Mouse (Mus musculus): ENCODE results near the gene Sec16a.

Gene Sec16a

DNA sequence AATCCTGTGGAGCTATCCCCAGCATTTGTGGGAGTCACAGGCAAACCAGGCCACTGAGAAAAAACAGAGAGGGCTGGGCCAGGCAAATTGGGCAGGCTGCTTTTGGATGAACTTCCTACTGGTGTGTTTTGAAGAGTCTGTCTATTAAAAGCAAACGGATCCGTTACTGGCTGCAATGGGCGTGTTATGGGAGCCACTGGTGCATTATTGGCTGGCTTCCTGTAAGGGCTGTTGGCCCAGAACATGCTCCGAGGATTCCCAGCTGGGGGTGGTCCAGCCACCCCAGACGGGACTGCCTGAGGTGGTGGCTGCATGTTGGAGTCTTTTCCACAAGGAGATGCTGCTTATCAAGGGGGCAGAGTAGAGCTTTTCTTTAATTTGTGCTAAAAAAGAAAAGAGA is 3.3 kb downstream of the Sec16a start:
- no peak for DNase-seq (ENCODE audit: low read depth in 2 of 2, low spot score in 2 of 2)

DNA sequence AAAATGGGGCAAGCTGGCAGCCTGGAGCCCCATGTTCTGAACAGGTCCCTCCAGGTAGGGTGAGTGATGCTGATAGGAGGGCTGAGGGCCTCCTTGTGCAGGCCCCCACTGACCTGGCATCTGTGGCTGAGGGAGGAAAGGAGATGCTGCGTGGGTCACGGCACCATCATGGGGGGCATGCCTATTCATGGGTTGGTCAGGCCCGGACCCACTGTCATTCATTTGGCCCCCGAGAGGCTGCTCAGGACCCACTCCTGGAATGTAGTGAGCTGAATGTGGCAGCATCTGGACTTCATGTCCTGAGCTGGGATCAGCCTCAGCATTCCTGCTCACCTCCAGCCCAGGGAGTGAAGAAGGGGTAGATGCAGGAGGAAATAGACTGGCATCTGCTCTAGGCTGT is 3.8 kb downstream of the Sec16a start:
- DNase-seq (ENCODE audit: low read depth in 2 of 2, low spot score in 2 of 2) = no peak

DNA sequence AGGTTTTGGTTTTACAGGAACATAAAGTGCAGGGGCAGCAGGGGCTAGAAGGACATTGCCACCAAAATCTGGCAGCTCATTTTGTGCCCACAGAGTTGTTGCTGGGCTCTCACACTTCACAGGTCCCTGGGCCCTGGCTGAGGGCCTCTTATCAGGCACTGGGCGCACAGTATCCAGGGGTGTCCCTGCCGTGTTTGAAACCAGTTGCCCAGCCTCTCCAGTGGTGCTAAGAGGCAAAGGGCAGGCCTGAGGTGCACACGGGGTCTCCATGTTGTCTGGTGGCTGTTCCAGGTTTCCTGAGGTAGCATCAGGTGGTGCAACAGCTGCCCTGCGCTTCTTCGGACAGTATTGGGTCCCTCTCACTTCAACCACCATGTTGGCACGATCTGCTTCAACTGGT is 5.3 kb downstream of the Sec16a start:
- DNase-seq (ENCODE audit: low read depth in 2 of 2, low spot score in 2 of 2) = no peak

DNA sequence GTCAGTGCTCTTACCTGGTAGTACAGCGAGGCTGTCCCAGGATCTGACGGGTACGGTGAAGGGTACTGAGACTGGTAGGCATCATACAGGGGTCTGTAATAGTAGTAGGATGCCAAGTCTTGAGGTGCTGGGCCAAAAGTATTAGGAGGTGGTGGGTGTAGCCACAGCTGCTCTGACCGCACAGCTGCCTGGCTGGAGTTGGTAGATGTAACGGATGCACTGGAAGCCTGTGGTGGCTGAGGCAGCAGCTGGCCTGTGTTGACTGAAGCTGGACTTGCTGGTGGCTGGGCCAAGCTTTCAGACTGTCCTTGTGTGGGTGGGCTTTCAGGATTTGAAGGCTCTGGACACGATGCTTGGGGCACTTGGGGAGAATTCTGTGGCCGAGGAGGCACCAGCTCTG is 6.6 kb downstream of the Sec16a start:
- DNase-seq (ENCODE audit: low read depth in 2 of 2, low spot score in 2 of 2) = no peak

DNA sequence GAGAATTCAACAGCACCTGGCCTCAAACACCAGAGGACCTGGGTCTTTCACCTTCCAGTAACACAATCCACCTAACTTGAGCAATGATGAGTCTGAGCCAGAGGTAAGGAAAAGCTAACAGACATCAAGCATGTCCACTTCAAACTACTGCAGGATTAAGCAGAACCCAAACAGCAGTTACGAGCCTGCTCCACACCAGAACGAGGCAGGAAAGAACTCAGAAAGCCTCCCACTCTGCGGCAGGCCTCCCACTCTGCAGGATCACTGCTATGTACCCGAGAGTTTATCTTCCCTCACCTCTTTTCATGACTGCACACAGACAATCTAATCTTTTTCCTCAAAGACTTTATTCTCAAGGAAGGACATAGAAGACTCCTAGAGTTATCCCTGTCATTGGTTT is 7.8 kb downstream of the Sec16a start:
- DNase-seq (ENCODE audit: low read depth in 2 of 2, low spot score in 2 of 2) = no peak

DNA sequence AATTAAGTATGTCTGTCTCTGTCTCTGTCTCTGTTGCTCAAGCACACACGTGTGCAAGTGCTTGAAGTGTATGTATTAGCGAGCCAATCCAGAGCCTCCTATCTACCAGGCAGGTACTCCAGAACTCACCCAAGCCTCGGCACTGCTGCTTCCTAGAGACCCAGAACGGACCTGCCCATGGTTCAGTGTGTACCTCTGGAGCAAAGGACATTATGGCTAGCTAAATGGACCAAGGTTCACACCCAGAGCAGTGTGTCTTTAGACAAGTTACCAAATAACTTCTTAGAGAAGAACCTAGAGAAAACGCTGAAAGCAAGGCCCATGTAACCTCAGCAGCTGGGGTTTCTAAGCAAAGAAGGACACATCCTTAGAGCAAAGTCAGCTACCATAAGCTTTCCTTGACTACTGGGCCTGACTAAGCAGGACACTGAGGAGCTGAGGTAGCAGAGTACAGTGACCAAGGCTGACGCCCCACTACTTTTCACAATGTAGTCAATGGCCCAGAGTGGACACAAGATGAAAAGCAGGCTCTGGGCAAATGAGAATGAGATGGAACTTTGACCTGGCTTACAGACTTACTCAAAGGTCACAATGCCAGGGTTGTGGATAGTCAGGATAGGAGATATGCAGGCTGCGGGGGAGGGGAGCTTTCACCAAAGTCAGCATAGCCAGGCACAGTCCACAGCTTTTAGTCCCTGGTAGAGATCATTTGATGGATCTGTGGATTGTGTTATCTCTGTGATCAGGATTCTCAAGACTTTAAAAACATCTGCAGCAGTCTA is 10.0 kb downstream of the Sec16a start:
- no peak for DNase-seq (ENCODE audit: low read depth in 2 of 2, low spot score in 2 of 2)

DNA sequence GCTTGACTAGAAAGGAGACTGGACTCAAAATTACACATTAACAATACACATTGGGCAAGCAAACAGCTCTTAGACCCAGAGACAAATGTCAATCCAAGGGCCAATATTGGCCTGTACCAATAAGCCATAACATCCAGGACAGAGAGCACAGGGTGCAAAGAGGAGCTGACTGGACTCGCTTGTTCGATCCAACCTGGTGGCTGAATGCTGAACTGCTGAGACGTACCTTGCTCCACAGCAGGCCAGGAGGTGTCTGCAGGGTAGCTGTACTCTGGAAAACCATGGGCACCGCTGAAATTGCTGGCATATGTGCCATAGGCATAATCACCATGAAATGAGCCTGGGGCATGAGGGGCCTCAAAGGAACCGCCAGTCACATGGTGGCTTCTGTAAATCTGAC is 15.2 kb downstream of the Sec16a start:
- no peak for DNase-seq (ENCODE audit: low read depth in 2 of 2, low spot score in 2 of 2)

DNA sequence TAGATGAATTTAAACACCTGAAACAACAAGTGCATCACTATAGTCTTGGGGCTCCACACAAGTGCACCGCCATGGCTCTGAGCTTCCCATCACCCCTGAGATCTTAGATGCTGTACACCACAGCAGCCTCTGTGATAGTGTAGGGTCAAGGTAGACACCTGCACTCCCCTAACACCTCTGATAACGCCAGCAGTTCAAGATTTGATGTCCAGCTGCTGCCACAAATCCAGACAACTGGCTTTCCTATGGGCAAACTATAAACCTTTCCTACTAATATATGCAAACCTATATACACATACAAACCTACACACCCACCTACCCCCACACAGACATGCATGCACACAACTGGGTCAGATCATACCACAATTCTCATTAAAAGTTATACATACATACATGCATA is 20.5 kb downstream of the Sec16a start:
- DNase-seq (ENCODE audit: low read depth in 2 of 2, low spot score in 2 of 2) = no peak

DNA sequence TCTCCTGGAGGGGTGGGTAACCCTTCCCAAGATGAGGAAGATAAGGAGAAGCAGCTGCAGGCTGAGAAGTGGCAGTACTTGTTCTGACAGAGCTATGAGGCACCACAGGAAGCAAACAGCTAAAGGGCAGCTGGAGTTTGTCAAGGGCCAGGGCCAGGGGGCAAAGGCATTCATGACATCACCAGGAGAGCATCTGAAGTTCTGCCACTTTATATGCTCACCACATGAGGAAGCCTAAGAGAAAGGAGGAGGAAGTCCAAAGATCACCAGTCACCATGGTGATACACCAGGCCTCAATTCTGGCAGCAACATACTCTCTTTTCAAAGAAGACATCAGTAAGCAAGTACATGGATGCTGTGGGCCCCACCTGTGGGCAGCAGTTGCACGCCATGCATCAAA is 21.9 kb downstream of the Sec16a start:
- no peak for DNase-seq (ENCODE audit: low read depth in 2 of 2, low spot score in 2 of 2)

DNA sequence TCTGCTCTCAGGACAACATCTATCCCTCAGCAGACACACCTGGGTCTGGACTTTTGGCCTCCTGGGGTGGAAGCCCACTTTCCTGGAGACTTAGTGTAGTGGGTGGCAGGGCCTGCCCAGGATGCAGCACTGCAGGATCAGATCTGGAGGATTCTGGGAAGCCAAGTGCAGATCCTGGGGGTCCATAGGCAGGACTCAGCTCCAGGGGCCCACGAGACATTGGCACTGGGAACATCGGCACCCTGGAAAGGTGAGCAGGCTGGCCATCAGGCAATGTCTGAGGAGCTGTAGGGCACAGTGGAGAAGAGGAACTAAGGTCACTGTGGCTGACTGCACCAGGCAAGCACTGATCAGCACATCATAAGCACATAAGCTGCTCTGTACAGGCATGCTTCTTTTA is 23.0 kb downstream of the Sec16a start:
- DNase-seq (ENCODE audit: low read depth in 2 of 2, low spot score in 2 of 2) = no peak

DNA sequence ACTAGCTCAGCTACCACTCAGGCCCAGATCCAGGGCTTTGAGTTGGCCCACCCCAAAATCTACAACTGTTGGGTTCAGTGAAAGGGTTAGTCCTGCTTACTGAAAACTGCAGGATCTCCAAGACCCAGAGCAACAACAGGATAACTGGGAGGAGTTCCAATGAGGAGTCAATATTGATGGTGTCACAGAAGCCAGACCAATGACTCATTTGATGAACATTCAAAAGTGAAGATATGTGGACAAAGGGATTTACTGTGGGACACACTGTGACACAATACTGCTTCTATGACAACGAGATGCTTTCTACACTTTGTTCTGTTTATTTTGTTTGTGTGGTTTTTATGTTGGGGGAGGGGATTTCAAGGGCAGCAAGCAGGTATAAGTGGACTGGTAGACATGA is 26.9 kb downstream of the Sec16a start:
- DNase-seq (ENCODE audit: low read depth in 2 of 2, low spot score in 2 of 2) = no peak

DNA sequence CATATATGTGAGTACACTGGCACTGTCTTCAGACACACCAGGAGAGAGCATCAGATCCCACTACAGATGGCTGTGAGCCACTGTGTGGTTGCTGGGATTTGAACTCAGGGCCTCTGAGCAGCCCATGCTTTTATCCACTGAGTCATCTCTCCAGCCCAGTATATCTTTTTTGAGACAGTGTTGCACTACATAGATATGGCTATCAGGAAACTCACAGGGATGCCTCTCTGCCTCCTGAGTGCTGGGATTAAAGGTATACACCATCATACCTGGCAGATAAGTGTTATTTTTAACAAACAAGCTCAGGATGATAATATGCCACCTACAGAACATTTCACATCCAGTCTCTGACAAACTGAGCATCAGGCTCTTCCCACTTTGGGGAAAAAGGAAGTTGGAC is 27.9 kb downstream of the Sec16a start:
- no peak for DNase-seq (ENCODE audit: low read depth in 2 of 2, low spot score in 2 of 2)

DNA sequence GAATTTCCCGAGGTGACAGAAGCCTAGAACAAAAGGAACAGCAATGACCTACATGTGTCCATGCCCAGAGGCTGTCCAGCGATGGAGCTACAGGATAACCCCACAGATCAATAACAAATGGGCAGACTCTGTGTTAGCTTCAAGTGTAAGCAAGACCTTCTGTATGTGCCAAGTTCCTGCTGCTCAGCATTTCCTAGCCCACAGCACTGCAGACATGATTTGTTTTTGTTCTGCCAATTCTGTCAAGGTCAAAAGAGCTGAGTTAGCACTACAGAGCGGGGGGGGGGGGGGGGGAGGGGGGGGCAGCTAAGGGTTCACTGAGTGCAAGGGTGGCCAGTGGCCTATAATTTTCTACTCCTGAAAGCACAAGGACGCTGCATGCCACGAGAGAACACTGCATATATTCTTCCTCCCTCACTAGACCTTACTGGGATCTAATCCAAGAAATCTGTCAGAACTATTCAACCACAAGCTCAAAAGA is 34.0 kb downstream of the Sec16a start:
- no peak for DNase-seq (ENCODE audit: low read depth in 2 of 2, low spot score in 2 of 2)

DNA sequence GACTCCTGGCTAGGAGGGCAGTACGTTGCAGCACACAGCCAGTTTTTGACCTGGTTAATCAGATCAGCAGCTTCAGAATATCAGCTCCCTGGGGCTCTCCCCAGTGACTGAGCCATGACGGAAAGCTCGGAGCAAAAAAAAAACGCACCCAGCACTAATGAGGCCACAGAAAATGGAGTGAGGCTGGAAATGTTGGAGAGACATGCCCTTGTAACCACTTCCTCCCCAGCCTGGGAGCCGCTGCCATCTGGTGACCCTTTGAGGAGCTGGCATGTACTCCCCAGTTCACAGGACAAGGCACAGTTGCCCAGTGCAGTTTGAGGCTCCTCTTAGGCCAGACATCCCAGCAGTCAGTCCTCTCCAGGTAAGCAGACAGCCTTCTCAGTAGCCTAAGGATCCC is 34.9 kb downstream of the Sec16a start:
- DNase-seq (ENCODE audit: low read depth in 2 of 2, low spot score in 2 of 2) = no peak

DNA sequence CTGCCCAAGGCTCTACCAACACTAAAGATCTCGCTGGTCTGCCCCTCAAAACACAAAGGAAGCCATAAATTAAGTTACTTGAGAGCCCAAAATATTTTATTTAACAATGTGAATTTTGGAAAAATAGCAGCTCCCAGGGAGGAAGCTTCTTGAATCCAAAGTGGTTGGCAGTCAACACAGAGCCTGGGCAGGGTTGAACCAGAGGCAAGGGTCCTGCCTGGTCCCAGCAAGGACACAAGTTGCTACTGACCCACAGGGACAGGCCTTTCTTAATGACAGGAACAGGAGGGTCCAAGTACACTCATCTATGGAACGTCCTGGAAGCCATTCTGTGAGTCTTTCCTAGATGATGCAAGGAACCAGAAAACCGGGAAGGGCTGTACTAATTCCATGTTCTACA is 35.7 kb downstream of the Sec16a start:
- DNase-seq (ENCODE audit: low read depth in 2 of 2, low spot score in 2 of 2) = no peak

DNA sequence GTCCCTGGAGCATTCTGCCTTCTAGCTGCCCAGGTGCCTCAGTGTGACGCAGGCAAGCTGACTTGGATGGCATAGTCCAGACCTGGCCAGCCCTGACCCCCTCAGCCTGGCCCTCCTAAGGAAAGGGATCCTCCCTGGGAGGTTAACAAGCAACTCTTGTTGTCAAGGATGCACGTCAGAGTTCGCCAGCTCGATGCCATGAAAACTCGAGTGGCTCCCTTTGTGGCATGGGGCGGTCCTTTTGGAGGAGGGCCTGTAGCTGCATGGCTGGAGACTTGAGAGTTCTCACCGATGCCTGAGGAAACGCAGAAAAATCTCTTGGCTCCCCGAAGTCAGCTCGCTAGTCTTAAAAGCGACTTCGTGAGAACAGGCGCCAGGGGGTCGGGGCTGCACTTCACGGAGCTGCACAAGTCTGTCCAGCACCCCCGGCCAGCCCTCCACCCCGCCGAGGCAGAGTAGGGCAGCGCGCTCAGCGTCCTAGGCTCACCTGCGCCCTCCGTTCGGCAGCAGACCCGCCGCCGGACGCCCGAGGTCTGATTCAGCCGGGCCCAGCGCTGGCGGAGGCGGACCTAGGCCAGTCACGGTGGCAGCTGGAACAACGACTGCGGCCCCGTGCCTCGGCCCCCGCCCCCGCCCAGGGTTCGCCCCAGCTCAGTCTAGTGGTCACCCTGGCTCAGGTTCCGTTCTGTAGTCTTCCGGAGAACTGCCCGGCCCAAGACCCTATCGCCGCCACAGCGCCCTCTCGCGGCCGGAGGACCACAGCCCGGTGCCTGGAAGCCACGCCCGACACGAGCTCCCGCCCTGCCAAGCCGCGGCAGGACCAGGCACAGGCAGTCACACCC is 36.3 kb downstream of the Sec16a start, which contains the start of gene Inpp5e:
Gene Inpp5e (minus strand): TSS at position 689 of the 842 bp plus-strand sequence.
- peak; percentile 94 to 95 for DNase-seq (ENCODE audit: low read depth in 2 of 2, low spot score in 2 of 2)

DNA sequence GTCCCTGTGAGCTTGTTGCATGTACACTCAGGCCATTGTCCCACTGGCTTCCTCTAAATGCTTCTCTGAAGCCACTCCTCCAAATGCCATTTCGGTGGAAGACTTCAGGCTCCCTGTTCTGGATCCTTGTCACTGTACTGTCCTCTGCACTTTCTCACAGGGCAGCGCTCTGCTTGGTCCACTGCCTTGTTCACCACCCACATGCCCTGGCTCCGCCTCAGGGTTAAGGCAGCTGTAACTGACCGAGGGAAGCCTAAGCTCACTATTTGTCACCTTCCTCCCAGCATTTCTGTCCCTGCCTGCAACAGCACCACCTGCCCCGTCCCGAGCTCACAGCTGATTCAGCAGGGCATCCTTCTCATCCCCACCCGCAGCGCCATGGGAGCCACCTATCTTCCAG is 41.7 kb downstream of the Sec16a start:
- no peak for DNase-seq (ENCODE audit: low read depth in 2 of 2, low spot score in 2 of 2)

DNA sequence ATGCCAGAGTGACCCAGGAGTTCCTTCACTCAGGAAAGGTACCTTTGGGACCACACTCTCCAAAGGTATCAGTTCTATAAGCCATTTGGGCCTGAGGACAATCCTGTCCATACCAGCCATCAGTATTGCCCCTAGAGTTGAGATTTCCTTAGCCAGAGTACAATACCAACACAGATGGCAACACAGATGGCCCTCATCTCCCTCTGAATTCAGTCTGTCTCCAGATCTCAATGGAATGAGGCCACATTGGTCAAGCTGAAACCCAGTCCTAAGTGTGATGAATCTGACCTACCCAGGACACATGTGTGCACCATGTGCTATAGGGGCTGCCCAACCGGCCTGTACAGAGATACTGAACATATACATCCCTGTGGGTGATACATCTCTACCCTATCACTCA is 42.8 kb downstream of the Sec16a start:
- DNase-seq (ENCODE audit: low read depth in 2 of 2, low spot score in 2 of 2) = no peak

DNA sequence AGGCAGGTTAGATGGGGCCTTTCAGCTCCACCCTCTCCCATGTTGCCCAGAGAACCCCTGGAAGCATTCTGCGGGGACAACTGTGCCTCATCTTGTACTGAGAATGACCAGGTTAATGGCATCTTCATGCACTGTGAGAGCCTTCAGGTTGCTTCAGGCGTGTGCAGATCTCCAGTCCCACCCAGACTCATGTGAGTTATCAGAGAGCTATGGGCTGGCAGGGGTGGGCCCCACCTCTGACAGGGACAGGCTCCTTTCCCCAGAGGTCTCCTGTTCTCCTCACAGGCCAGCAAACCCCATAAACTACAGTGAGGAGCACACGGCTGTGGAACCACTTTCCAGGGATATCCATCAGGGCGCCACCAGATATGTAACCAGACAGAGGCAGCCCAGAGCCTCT is 44.0 kb downstream of the Sec16a start:
- no peak for DNase-seq (ENCODE audit: low read depth in 2 of 2, low spot score in 2 of 2)

DNA sequence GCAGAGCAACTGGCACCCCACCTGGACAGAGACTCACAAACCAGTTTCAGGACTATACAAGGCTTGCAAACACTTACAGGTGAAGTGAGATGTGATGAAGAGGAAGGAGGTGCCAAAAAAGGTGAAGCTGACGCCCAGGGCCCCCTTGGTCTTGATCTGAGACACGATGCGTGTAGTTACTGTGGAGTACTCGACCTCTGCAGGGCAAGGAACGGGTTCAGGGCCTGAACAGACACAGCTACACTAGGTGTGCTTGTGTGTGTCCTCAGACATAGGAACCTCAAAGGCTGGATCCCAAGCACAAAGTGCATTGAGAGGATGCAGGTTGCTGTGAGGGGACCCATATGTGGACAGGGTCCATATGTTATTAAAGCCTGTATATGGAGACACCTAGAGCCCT is 44.7 kb downstream of the Sec16a start:
- no peak for DNase-seq (ENCODE audit: low read depth in 2 of 2, low spot score in 2 of 2)

DNA sequence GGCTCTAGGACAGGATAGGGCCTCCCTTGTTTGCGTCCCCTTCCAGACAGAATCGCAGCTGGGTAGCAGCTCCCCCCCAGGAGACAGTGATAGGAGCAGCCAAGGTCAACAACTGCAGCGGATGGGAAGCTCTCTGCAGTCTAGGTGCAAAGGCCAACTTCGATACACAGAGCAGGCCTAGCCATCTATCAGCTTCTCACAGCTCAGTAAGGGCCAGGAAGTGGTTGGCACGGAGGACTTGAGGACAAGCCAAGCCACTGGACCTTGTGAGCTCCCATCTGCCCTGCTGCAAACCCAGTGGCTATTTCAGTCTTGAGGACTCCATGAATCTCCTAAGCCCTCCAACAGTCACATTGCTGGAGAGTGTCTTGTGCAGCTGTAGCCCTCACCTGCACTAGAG is 45.4 kb downstream of the Sec16a start:
- no peak for DNase-seq (ENCODE audit: low read depth in 2 of 2, low spot score in 2 of 2)

DNA sequence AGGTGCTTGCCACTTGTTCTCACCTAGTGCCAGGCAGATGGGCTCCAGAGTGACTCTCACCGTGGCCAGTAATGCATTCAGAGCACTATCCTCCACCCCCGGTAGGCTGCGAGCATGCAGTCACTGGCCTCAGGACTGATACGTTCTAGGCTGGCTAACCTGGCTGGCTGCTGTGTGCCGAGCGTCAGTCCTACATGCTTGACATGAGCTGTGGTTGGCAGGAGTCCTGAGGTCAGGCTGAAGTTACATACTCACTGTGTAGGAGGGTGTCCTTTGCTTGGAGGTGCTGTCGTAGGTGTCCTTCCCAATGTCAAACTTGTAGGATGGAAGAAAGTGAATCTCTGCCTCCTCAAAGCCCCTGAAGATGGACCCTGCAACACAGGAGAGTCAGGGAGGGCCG is 46.0 kb downstream of the Sec16a start:
- no peak for DNase-seq (ENCODE audit: low read depth in 2 of 2, low spot score in 2 of 2)

All from CD8-positive naive resting alpha-beta T cell, adult 2 months (primary cell).